Mouse (Mus musculus) embryonic fibroblast, embryonic 13.5 days (primary cell): Measurements from ENCODE around the gene Atxn7l2.

ENCODE experiments used
- CTCF ChIP-seq: IDR thresholded peaks from 2 replicates; pipeline ENCODE4 v1.5.1; 2011; ENCODE audit warnings: mild to moderate bottlenecking, control low read depth, low read length, moderate library complexity, borderline replicate concordance; ENCODE audit not compliant: insufficient read depth
- POLR2A ChIP-seq: IDR thresholded peaks from 2 replicates; pipeline ENCODE4 v1.6.1; 2011; ENCODE audit warnings: low read depth, mild to moderate bottlenecking, control low read depth, low read length, moderate library complexity

GRCm38 (mm10) chr3:108203212-108203611 is 7.5 kb downstream of the Atxn7l2 start:
- no peak for TF ChIP-seq POLR2A
- TF ChIP-seq CTCF = no peak
